Mouse (Mus musculus) yolk sac, embryonic 10.5 days (tissue): ENCODE results near the gene Hnf4a.

Source experiments
- DNase-seq: peaks from one replicate; pipeline ENCODE4 v3.0.0-alpha.2; 2017; ENCODE audit warnings: low spot score

Hnf4a gene

GRCm38 (mm10) chr2:163593636-163594282, 87.2 kb downstream of the Hnf4a start:
- DNase-seq = no peak

- no peak for DNase-seq
These were observed 88.5 kb downstream of the Hnf4a start for GRCm38 (mm10) chr2:163595119-163595518.

- no peak for DNase-seq
These were observed 89.7 kb downstream of the Hnf4a start for GRCm38 (mm10) chr2:163596057-163596872.

DNA sequence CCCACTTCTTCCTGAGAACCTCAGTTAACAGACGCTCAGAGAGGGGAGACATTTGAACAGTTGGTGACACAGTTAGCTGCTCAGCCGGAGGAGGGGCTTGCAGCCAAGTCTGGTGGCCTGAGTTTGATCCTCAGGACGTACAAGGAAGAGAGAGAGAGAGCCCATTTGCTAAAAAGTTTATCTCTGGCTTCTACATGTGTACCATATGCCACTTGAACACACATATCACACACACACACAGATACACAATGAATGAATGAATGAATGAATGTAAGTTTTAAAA, 90.2 kb downstream of the Hnf4a start:
- no peak for DNase-seq

GRCm38 (mm10) chr2:163597661-163598060, 91.1 kb downstream of the Hnf4a start:
- DNase-seq = no peak

GRCm38 (mm10) chr2:163599226-163599625, 92.6 kb downstream of the Hnf4a start:
- peak; percentile 48 for DNase-seq

DNA sequence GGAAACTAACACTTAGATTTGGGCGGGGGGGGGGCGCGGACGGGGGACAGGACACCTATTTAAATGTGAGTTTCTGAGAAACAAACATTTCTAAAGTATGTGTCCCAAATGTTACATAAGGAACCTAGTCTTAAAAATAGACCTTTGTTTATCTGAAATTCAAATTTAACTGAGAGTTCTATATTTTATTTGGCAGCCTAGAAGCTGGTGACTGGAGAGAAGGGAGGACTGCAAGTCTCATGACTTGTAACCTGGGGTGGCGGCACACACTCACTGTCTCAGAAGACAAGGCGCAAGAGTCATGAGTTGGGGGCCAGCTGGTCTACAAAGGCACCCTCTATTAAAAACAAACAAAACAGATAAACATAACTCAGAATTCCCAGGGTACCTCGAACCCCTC, 94.5 kb downstream of the Hnf4a start:
- no peak for DNase-seq

GRCm38 (mm10) chr2:163601712-163602100, 95.1 kb downstream of the Hnf4a start:
- no peak for DNase-seq

DNA sequence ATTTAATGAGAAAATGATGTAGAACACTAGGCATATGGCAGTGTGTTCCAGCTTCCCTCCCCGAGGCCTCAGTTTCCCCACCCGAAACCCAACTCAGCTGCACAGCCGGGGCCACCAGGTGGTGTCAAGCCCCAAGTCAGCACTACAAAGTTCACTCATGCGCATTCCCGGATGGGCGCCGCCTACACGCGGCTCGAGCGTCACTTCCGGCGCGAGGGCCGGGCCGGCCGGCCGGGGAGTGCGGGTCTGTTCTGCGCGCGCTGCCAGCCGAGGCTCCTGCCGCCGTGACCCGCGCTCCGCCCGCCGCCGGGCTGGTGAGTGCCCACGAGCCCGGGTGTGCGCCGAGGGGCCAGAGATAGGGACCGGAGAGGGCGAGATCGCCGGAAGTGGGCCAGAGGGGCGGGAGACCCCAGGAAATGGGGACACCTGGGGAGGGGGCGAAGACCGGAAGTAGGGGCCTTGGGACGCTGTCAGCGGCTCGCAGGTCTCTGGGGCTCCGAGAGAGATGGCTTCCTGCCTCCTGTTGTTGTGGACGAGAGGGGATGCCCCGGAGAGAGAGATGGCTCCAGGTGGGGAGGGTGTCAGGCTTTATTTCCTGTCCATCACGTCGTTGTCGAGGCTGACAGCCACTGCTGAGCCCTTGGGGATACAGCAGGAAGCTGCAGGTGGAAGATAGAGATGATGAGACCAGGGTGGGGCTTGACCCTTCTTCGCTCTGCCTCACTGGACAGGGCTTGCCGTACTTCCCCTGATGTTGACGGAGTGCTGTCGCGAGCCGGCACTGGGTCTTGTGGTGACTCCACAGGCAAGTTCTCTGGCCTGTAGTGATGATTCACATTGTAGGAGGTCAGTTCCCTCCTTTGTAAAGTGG, 95.7 kb downstream of the Hnf4a start, which contains the start of gene Ttpal:
Gene Ttpal, plus strand, starts transcription at position 214 of the 871 bp plus-strand sequence.
- DNase-seq = peak; percentile 88

- DNase-seq = no peak
These were observed 99.6 kb downstream of the Hnf4a start for GRCm38 (mm10) chr2:163606161-163606560.

DNA sequence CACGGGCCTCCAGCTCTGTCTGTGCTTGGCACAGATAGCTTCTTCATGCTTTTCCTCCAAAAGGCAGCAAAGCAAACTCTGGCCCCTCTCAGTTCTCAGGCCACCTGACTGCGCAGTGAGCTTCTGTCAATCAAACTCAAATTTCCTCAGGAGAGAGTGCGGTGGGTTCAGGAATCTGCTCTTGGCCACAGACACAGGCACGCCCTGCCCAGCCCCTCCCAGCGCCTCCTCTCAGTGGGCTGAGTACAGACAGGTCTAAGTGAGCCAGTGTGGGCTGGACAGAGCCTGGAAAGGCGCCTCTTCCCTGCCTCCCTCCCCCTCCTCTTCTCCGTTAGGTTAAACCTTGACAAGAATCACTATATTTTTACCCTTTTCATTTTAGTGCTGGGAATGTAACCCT, 101.4 kb downstream of the Hnf4a start:
- peak; percentile 20 for DNase-seq

- DNase-seq = no peak
These were observed 102.8 kb downstream of the Hnf4a start for GRCm38 (mm10) chr2:163609281-163609975.

- peak; percentile 76 for DNase-seq
These were observed 104.6 kb downstream of the Hnf4a start for GRCm38 (mm10) chr2:163611176-163611575.

DNA sequence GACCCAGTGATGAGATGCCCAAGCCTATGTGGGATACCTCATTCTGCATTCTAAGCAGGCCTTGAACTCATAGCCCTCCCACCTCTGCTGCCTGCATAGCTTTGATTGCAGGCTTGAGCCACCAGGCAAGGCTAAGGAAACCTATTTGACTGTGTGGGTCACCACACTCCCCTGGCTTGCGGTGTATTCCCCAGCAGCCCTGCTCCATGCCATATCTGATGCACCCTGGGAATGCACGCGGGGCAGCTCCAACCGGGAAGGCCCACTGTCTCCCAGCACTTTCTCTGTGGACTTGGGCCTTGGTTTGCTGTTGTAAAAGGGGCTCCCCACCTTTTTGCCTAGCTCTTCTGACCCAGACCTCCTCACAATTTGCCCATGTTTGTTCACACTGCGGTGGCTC, 106.6 kb downstream of the Hnf4a start:
- no peak for DNase-seq

DNA sequence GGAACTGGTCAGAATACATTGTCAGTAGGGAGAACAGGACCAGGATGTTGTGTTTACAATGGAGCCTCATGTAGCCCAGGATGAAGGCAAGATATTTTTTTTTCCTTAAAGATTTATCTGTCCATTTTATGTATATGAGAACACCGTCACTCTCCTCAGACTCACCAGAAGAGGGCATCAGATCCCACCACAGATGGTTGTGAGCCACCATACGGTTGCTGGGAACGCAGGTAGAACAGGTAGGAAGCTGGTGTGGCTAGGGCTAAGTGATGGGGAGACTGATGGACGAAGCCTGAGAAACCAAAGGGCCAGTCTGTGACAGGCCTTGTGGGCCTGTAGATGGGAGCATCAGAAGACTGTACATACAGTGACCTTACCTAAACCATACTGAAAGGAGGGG, 107.4 kb downstream of the Hnf4a start:
- no peak for DNase-seq

- DNase-seq = no peak
These were observed 108.8 kb downstream of the Hnf4a start for GRCm38 (mm10) chr2:163615401-163615800.

- DNase-seq = no peak
These were observed 109.5 kb downstream of the Hnf4a start for GRCm38 (mm10) chr2:163615906-163616651.

DNA sequence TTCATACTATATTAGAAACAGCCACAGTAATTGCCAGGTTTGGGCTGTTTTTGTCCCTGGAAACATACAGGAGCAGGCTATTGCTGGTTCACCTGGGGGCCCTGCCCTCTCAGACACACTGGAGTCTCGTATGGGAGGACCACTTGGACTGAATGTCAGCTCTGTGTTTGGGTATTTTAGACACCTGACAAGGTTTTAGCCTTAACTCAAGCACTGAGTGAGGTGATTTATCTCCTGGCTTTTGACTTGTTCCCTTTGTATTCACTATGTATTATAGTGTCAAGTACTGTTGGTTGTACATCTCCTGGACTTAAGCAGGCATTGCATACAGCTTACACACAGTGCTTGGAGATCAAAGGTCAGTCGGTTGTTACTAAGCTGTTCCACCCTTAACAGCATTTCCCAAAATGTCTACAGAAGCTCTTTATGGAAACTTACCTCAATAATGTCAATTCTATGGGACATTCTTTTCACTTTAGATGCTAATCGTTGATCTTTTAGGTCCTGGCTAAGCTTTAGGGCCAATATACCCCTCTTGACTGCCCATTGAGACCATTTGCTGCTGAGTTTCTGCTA, 110.1 kb downstream of the Hnf4a start:
- DNase-seq = no peak

DNA sequence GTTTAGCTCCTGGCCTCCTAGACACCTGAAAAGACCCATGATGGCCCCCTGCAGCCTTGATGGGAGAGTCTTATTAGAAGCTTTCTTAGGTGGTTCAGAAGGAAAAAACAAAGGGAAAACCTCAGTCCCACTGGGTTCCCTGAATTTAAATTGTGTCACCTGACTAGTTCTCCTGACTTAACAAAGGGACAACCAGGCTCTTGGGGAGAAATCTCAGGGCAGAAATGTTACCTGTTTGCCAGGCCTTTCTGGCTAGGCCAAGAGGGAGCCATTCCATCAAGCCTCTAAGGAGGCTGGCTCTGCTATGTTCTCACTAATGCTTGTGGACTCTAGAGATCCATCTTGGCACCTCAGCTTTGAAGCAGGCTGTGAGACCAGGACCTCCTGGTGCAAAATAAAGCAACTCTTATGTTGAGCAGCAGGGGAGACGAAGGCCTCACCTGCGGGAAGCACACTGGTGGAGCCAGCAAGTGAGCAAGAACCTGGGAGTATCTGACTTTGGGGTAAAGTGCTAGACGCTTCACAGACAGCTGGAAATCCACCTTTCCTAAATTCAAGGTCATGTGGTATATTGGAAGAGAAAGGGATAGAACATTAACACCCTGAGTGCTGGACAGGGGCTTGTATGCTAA, 110.7 kb downstream of the Hnf4a start:
- no peak for DNase-seq

DNA sequence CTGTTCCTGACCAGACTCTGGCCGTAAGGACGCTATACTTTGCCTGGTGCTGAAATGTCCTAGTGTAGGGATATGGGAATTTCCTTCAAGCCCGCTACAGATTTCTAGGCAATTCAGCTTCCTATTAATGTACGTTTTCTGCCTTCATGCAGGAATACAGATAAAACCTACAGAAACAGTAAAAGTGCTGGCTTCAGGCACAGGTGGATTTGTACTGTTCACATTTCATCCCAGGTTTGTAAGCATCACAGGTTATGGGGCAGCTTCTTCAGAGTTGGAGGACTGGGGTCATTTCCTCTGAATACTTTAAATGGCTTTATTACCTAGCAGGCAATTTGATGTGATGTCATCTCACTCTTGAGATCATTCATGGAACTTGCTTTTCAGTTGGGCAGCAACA, 111.3 kb downstream of the Hnf4a start:
- DNase-seq = no peak

DNA sequence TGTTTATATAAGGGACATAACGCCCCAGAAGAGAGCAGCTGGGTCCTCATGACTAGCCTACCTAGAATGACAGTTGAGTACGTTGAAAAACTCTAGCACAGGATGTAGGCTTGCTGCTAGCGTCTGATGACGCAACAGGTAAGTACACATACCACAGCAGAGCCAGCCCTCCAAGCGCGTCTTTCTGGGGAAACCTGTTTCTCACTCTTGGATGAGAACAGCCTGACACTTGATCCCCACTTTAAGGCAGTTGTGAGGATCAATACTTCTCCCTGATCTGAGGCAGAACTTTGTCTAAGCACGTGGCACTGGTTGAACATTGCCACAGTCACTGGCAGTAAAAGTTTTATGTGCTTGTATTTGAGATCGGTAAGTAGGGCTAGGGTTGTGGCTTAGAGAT, 113.8 kb downstream of the Hnf4a start:
- DNase-seq = no peak
